Mouse (Mus musculus): ENCODE measurements around the gene Ccdc85a. TPM values are rescaled to one million over a fixed set of nuclear protein-coding genes. Genes with fewer than 3 reads are reported as not detected.

Ccdc85a gene
- polyA plus RNA-seq (2015; fragmentation: Nextera tagmentation; extraction: Ambion mirVana), result 52.1 and 53.2 TPM in 2 replicates

DNA sequence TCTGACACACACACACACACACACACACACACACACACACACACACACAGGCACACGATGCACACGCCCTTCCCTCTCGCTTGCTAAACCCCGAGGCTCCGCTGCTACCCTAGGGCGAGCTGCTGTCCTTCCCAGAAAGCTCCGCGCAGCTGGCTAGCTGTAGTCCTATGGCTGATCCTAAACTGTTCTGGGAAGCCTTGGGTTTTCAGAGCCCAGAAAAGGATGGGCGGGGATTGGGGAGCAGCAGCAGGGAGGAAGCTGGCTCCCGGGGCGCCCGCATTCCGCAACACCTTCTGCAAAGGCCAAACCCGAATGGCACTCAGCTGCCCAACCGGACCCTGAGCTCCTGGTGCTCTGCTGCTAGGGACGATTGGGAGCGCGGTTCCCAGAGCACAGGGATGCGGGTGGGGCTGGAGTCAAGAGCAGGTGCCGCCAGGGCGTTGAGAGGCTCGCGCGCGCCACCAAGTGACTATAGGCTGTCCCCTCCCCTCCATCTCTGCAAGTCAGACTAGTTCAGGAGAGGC is at the start of gene Ccdc85a:
TSS of gene Ccdc85a (minus strand) at position 414 of the 524 bp plus-strand sequence.
- WGBS, result under 1% methylated on average over 25 of the region's 25 CpGs
- peak within 1 kb of the TSS; percentile 71 for H3K9ac ChIP-seq
- no peaks in the 10 kb centered on the region for H3K36me3 ChIP-seq (replicated peaks)
- peak within 1 kb of the TSS; percentile 91 for H3K4me2 ChIP-seq
- peaks cover 19% of the 10 kb centered on the region; the same call in 1 of the 2 replicates for H3K4me1 ChIP-seq
- no peaks in the 10 kb centered on the region for H3K9me3 ChIP-seq
- H3K27me3 ChIP-seq (replicated peaks), result no peaks in the 10 kb centered on the region
- ATAC-seq (replicated peaks), result peak; percentile 98
- peak within 1 kb of the TSS; percentile 73 for H3K4me3 ChIP-seq
- H3K27ac ChIP-seq, result peak within 1 kb of the TSS; percentile 87

DNA sequence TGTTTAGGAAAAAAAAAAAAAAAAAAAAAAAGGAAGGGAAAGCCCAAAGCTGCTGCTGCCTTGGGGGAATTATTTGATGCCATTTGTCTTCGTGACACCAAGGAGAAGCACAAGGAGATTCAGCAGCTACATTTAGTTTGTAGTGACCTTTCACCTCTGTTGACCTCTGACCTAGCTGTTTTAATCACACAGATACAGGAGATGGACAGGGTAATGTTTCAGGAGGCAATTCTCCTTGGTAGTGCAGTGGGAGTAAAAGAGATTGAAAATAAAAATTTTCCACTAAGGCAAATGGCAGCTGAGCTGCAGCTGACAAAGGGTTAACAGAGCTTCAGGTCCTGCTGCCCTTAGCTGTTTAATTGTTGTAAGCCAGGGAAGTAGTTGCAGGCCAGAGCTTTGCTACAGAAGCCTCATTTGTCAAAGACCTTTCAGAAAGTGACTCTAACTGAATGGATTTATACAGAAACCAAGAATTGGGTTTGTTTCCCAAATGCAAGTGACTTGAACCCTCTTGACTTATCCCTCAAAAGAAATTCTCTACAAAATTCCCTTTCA is 49.5 kb upstream of the Ccdc85a start:
- no peak for ATAC-seq (replicated peaks)
- Histone ChIP-seq H3K36me3 (replicated peaks) (no peaks in the 10 kb centered on the region), H3K4me3 (no peak overlapping the region), H3K9ac (no peak overlapping the region), H3K9me3 (no peaks in the 10 kb centered on the region), H3K27ac (no peak overlapping the region), H3K4me1 (no peaks in the 10 kb centered on the region), H3K4me2 (no peak overlapping the region), H3K27me3 (replicated peaks) (no peaks in the 10 kb centered on the region)
- 33% methylated on average over 1 of the region's 1 CpGs for WGBS

DNA sequence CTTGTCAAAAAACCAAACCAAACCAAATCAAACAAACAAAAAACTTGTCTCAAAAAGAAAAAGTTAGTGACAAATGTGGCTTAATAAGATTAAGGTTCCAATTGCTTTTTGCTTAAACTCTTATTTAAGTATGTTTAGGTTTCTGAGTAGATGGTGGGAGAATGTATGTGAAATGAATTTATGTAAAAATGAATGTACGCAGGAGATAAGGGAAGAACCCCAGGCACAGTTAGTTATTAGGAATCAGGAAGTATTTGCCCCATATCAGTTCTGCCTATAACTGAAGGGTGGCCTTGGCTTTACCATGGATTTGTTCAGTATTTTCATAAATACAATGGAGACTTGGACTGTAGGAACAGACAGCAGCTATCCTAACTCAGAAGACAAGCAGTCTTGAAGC is 49.0 kb upstream of the Ccdc85a start:
- Histone ChIP-seq H3K4me1 (no peaks in the 10 kb centered on the region), H3K36me3 (replicated peaks) (no peaks in the 10 kb centered on the region), H3K4me2 (no peak overlapping the region), H3K27ac (no peak overlapping the region), H3K4me3 (no peak overlapping the region), H3K27me3 (replicated peaks) (no peaks in the 10 kb centered on the region), H3K9me3 (no peaks in the 10 kb centered on the region), H3K9ac (no peak overlapping the region)
- 93% methylated on average over 1 of the region's 1 CpGs for WGBS
- ATAC-seq (replicated peaks), result no peak

DNA sequence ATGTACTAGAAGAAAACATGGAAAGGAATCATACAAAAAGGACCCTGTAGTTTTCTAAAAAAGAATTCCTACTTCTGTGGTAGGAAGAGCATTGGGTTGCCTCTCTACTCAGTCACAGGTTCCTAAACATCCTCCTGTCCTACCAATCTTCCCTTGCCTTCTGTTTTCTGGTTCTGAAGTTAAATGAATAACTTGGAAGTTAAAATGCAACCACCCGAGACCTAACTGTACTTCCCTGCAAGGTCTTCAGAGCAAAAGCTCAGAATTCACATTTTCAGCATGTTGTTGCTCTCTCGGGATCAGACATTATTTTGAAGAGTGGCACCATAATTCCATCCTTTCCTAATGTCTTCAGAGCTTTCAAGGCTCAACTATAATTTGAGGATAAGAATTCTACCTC is 46.6 kb upstream of the Ccdc85a start:
- 89% methylated on average over 2 of the region's 2 CpGs for WGBS
- no peaks in the 10 kb centered on the region for H3K27me3 ChIP-seq (replicated peaks)
- no peak overlapping the region for H3K4me2 ChIP-seq
- no peaks in the 10 kb centered on the region for H3K9me3 ChIP-seq
- H3K36me3 ChIP-seq (replicated peaks), result no peaks in the 10 kb centered on the region
- H3K9ac ChIP-seq, result no peak overlapping the region
- no peak overlapping the region for H3K27ac ChIP-seq
- H3K4me1 ChIP-seq, result no peaks in the 10 kb centered on the region
- no peak for ATAC-seq (replicated peaks)
- no peak overlapping the region for H3K4me3 ChIP-seq

DNA sequence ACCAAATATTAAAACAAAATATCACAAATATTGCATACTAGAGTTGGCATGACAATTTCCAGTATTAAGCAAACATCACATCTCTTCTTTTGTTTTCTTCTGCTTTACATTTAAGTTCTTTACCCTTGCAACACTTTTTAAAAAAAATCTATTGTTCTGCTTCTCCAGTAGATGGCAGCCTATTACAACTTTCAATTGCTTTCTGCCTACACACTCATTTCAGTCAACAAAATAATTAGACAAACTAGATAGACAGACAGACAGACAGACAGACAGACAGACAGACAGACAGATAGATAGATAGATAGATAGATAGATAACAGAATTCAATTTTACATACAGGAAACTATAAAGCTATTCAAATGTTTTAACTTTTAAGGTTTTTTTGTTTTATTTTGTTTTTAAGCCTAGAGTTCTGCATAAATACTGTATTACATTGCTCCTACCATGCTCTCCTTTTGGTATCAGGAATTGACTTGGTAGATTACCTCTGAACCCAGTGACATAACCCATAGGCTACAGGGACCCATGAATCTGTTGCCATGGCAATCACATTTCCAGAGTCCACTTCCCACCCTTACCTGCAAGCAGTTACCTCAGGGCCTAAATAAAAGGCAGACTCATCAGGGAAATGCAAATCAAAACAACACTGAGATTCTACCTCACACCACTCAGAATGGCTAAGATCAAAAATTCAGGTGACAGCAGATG is 26.8 kb upstream of the Ccdc85a start:
- ATAC-seq (replicated peaks), result 0 out of 2 replicates have a peak, but pooled peaks have one; percentile 50
- H3K27ac ChIP-seq, result no peak overlapping the region
- no peak overlapping the region for H3K4me3 ChIP-seq
- H3K27me3 ChIP-seq (replicated peaks), result no peaks in the 10 kb centered on the region
- no peak overlapping the region for H3K9ac ChIP-seq
- H3K9me3 ChIP-seq, result no peaks in the 10 kb centered on the region
- no peak overlapping the region for H3K4me2 ChIP-seq
- no peaks in the 10 kb centered on the region for H3K4me1 ChIP-seq
- H3K36me3 ChIP-seq (replicated peaks), result no peaks in the 10 kb centered on the region

DNA sequence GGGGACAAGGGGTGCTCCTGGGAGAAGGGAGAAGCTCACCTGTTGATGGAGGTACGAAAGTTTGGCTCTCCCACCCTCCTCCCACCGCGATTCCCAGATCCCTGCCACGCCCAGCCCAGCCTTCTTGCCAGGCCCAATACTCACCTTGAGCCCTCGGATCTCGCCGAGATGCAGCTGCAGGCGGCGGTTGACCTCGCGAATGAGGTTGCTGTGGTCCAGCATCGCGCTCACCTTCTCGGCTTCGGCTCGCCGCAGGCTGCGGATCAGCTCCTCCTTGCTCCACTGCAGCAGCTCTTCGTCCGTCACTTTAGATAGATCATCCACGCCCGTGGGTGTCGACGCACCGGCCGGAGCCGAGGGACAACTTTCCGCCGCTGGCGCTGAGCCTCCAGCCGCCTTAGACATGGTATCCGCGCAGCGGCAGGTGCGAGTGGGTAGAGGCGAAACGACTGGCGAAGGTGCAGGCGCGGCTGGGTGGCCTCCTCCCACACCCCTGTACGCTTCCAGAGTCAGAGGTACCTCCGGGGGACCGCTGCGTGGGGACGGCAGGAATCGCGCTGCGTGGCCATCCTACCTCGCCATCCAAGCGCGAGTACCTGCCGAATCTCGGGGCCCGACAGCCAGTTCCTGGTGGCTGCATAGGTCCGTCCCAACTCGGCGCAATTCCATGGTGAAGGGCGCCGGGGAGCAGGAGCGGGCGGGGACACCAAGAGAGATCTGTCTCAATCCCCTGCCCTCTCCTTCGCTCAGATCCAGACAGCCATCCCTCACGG is 800 bp downstream of the Ccdc85a start:
- under 1% methylated on average over 63 of the region's 63 CpGs for WGBS
- H3K4me2 ChIP-seq, result peak overlapping the region; percentile 91
- no peaks in the 10 kb centered on the region for H3K36me3 ChIP-seq (replicated peaks)
- ATAC-seq (replicated peaks), result peak; percentile 85
- H3K4me1 ChIP-seq, result peaks cover 19% of the 10 kb centered on the region; the same call in 1 of the 2 replicates
- H3K27ac ChIP-seq, result peak overlapping the region; percentile 87
- no peaks in the 10 kb centered on the region for H3K9me3 ChIP-seq
- no peaks in the 10 kb centered on the region for H3K27me3 ChIP-seq (replicated peaks)
- H3K9ac ChIP-seq, result peak overlapping the region; percentile 71
- H3K4me3 ChIP-seq, result peak overlapping the region; percentile 73

DNA sequence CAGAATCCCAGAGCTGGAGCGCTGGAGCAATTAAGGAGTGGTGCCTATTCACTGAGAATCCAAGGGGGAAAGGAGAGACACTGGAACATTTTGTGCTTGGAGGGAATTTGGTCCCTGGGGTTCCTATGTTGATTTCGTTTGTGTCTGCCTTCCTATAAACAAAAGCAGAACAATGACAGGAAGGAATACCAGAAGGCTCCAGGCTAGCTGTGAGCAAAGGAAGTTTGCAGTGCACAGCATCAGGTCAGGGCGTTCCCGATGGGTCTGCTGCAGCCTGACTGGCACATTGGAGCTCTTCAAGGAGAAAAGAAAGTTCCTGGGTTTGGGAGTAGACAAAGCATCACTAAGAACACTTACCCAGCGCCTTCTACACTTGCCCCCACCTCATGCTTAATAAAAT is 1.9 kb downstream of the Ccdc85a start:
- Histone ChIP-seq H3K27ac (no peak overlapping the region; the same call in 1 of the 2 replicates), H3K4me3 (peak overlapping the region; percentile 73), H3K4me2 (peak overlapping the region; percentile 91), H3K36me3 (replicated peaks) (no peaks in the 10 kb centered on the region), H3K4me1 (peaks cover 19% of the 10 kb centered on the region; the same call in 1 of the 2 replicates), H3K9me3 (no peaks in the 10 kb centered on the region), H3K9ac (peak overlapping the region; percentile 71), H3K27me3 (replicated peaks) (no peaks in the 10 kb centered on the region)
- WGBS, result 15% methylated on average over 5 of the region's 5 CpGs
- no peak for ATAC-seq (replicated peaks)

DNA sequence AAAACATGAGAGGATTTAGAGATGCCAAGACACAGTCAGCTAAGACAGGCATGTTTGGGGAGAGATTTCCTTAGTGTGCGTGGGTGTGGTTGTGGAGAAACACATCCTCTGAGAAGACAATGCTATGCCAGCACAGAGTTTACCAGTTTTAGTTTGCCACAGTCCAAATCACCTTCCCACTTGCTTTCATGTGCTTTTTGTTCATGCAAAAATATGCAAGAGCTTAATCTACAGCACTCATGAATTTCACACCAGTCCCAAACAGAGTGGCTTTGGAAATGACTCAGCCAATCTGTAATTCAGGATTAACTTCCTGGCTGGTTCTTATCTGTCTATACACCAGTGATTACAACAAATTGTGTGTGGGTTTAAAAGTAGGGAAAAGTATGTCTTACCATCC is 11.7 kb downstream of the Ccdc85a start:
- Histone ChIP-seq H3K4me1 (peaks cover 5% of the 10 kb centered on the region; the same call in 1 of the 2 replicates), H3K9ac (no peak overlapping the region), H3K27me3 (replicated peaks) (no peaks in the 10 kb centered on the region), H3K4me2 (no peak overlapping the region), H3K4me3 (no peak overlapping the region), H3K27ac (no peak overlapping the region), H3K36me3 (replicated peaks) (peaks cover 16% of the 10 kb centered on the region; the same call in 1 of the 2 replicates), H3K9me3 (no peaks in the 10 kb centered on the region)
- 81% methylated on average over 1 of the region's 1 CpGs for WGBS
- no peak for ATAC-seq (replicated peaks)

DNA sequence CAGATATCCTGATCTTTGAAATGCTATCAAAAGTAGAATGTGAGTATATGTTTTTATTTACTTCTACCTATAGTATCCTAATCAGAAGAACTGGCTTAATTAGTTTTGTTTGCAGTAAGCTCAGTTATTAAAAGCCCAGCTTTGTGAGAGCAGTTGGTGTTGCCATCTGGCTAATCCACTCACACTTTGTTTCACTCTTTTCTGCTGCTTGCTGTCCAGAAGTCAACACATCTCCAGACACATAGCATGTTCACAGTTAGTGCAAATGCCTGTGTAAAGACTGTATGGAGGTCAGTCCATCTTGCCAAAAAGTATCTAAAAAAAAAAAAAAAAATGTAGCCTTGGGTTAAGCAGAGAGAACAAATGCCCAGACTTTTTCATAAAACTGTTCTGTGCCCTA is 27.7 kb downstream of the Ccdc85a start:
- no peak for ATAC-seq (replicated peaks)
- Histone ChIP-seq H3K36me3 (replicated peaks) (no peaks in the 10 kb centered on the region), H3K27me3 (replicated peaks) (no peaks in the 10 kb centered on the region), H3K4me3 (no peak overlapping the region), H3K27ac (no peak overlapping the region), H3K9me3 (peaks cover 4% of the 10 kb centered on the region; the same call in 1 of the 2 replicates), H3K4me1 (no peaks in the 10 kb centered on the region), H3K9ac (no peak overlapping the region), H3K4me2 (no peak overlapping the region)

DNA sequence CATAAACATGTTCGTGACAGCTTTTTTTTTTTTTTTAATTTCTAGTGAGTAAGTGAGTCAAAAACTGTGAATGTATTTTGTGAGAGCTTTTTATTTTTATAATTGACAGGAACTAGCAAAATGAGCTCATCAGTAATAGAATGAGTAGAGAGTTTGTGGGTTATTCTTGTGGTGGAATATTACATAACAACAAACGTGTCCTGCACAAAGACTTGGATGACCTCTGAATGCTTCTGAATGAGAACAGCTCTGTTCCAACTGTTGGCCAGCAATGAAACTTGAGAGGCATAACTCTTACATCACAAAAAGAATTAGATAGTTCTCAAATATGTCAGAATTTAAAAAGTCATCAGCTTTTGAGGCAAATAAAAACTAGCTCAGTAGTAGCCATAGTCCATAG is 40.7 kb downstream of the Ccdc85a start:
- Histone ChIP-seq H3K4me3 (no peak overlapping the region), H3K9me3 (no peaks in the 10 kb centered on the region), H3K4me2 (no peak overlapping the region), H3K27ac (no peak overlapping the region), H3K36me3 (replicated peaks) (no peaks in the 10 kb centered on the region), H3K4me1 (no peaks in the 10 kb centered on the region), H3K9ac (no peak overlapping the region), H3K27me3 (replicated peaks) (no peaks in the 10 kb centered on the region)
- WGBS, result 91% methylated on average over 2 of the region's 2 CpGs
- ATAC-seq (replicated peaks), result no peak

DNA sequence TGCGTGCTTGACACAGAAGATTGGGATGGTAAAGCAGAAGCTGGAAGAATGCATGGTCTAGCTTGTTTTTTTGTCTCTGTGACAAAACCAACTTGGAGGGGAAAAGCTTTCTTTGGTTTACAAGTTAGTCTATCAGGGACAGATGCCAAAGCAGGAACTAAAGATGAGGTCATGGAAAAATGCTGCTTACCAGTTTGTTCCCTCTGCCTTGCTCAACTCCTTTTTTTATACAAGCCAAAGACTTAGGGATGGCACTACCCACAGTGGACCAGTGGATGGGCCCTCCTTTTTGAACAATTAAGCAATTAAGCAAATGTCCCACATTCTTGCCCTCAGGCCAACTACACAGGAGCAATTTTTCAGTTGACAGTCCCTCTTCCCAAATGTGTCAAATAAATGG is 42.8 kb downstream of the Ccdc85a start:
- Histone ChIP-seq H3K4me1 (no peaks in the 10 kb centered on the region), H3K9ac (no peak overlapping the region), H3K9me3 (no peaks in the 10 kb centered on the region), H3K27me3 (replicated peaks) (no peaks in the 10 kb centered on the region), H3K4me2 (no peak overlapping the region), H3K27ac (no peak overlapping the region), H3K36me3 (replicated peaks) (no peaks in the 10 kb centered on the region), H3K4me3 (no peak overlapping the region)
- no peak for ATAC-seq (replicated peaks)
- WGBS, result 94% methylated on average over 1 of the region's 1 CpGs

DNA sequence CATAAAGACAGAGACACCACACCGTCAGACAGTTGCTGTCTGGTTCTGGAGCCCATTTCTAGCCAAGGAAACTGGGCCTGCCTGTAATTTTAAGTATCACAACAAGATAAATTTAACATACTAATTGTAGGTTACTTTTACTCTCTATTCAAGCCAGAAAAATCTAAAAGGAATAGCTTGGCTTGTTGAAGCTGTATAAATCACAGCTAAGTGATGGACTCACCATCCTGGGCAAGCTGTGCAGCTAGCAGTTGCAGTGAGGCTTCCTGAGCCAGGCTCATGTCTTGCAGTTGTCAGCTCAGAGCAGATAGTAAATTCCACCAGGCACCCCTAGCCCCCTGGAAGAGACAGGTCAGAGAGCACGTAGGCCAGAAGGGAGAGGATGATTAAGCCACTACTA is 50.8 kb downstream of the Ccdc85a start:
- H3K4me1 ChIP-seq, result no peaks in the 10 kb centered on the region
- no peak overlapping the region for H3K4me3 ChIP-seq
- no peaks in the 10 kb centered on the region for H3K36me3 ChIP-seq (replicated peaks)
- H3K9me3 ChIP-seq, result no peaks in the 10 kb centered on the region; the same call in 1 of the 2 replicates
- 79% methylated on average over 2 of the region's 2 CpGs for WGBS
- H3K9ac ChIP-seq, result no peak overlapping the region
- H3K27me3 ChIP-seq (replicated peaks), result no peaks in the 10 kb centered on the region
- ATAC-seq (replicated peaks), result no peak
- no peak overlapping the region for H3K27ac ChIP-seq
- H3K4me2 ChIP-seq, result no peak overlapping the region

Measured in midbrain, embryonic 15.5 days (tissue).